In genomic region chr11:108249047-108249403, GRCm38 (mm10) we compare ENCODE assay signal across 15 mouse cellular contexts.
"Had no signal": no experiment of that assay in that cellular context is flagged by ENCODE, and none has a peak within 500 bp of the region (broad histone marks: within the 10 kb centered on the region; RNA-seq: fewer than 3 reads in every experiment).

No protein-coding gene starts in this region.

- H3K9me3 ChIP-seq: kidney, embryonic 15.5 days; limb, embryonic 15.5 days; liver, embryonic 12.5 days; neural tube, embryonic 15.5 days had no signal

- H3K27me3 ChIP-seq: kidney, embryonic 15.5 days; limb, embryonic 15.5 days; neural tube, embryonic 15.5 days had no signal

- H3K4me3 ChIP-seq: kidney, embryonic 15.5 days; limb, embryonic 15.5 days; myocyte; neural tube, embryonic 15.5 days had no signal

- DNase-seq: kidney, postnatal 14 days; layer of hippocampus, adult 9-11 months; layer of hippocampus, postnatal 36 days; lung, embryonic 14.5 days; lung, postnatal 10 days; lung, postnatal 4 days; midbrain, embryonic 14.5 days; right cerebral cortex, adult 18-20 months; right cerebral cortex, postnatal 25 days; thymus, adult 18-20 months had no signal

- H3K9ac ChIP-seq: kidney, embryonic 15.5 days; limb, embryonic 15.5 days; lung, embryonic 14.5 days; neural tube, embryonic 15.5 days had no signal

- H3K4me2 ChIP-seq: kidney, embryonic 15.5 days; limb, embryonic 15.5 days; lung, embryonic 14.5 days; neural tube, embryonic 15.5 days had no signal

- H3K27ac ChIP-seq: limb, embryonic 15.5 days; neural tube, embryonic 15.5 days had no signal

- H3K36me3 ChIP-seq: kidney, embryonic 15.5 days; limb, embryonic 15.5 days; liver, embryonic 12.5 days; neural tube, embryonic 15.5 days had no signal
